Mouse (Mus musculus) heart, postnatal 0 days (tissue): ENCODE results near the gene Bmp2k. TPM values are rescaled to one million over a fixed set of nuclear protein-coding genes. Genes with fewer than 3 reads are reported as not detected.
"Not testable (repeated sequence)": the region's sequence is repeated elsewhere in the genome, so short reads cannot be mapped to it uniquely, and the experiment has no call there.

ENCODE experiments used
- ATAC-seq: fragments of 200-750 bp; cut with Nextera tagmentation; 2 replicates; pipeline ENCODE4 v1.8.0; 2017; ENCODE audit warnings: low read depth, moderate number of reproducible peaks, moderate library complexity; ENCODE audit not compliant: insufficient read depth
- DNase-seq: peaks from one replicate; pipeline ENCODE4 v3.0.0-alpha.2; 2016; ENCODE audit warnings: low spot score
- H3K27ac ChIP-seq: fragments of 300-500 bp; sonication (generic); 2 replicates; pipeline ENCODE4 v1.5.1; 2014; ENCODE audit warnings: low read depth, mild to moderate bottlenecking
- H3K27me3 ChIP-seq: fragments of 300-500 bp; sonication (generic); 2 replicates; pipeline ENCODE4 v1.6.1; 2014; ENCODE audit warnings: low read length, mixed read lengths; ENCODE audit not compliant: control insufficient read depth, insufficient read depth
- H3K36me3 ChIP-seq: fragments of 300-500 bp; sonication (generic); replicated peaks from 2 replicates; pipeline ENCODE4 v1.6.1; 2014; ENCODE audit warnings: low read length, mixed read lengths; ENCODE audit not compliant: control insufficient read depth, insufficient read depth
- H3K4me1 ChIP-seq: fragments of 300-500 bp; sonication (generic); 2 replicates; pipeline ENCODE4 v1.6.1; 2014; ENCODE audit warnings: antibody characterized with exemption; ENCODE audit not compliant: control insufficient read depth, insufficient read depth
- H3K4me2 ChIP-seq: fragments of 300-500 bp; sonication (generic); 2 replicates; pipeline ENCODE4 v1.6.1; 2014; ENCODE audit warnings: low read depth, mild to moderate bottlenecking, low read length, moderate library complexity
- H3K4me3 ChIP-seq: fragments of 300-500 bp; sonication (generic); 2 replicates; pipeline ENCODE4 v1.5.1; 2014; ENCODE audit warnings: low read depth, low read length
- H3K9ac ChIP-seq: fragments of 300-500 bp; sonication (generic); replicated peaks from 2 replicates; pipeline ENCODE4 v1.6.1; 2014; ENCODE audit warnings: low read depth, low read length, mixed read lengths
- H3K9me3 ChIP-seq: fragments of 300-500 bp; sonication (generic); replicated peaks from 2 replicates; pipeline ENCODE4 v1.6.1; 2016; ENCODE audit warnings: low read length; ENCODE audit not compliant: control insufficient read depth
- CTCF ChIP-seq: IDR thresholded peaks from 2 replicates; pipeline ENCODE4 v1.5.1; 2016; ENCODE audit warnings: antibody characterized with exemption, control low read depth, low read depth
- EP300 ChIP-seq: IDR thresholded peaks from 2 replicates; pipeline ENCODE4 v1.6.1; 2016; ENCODE audit warnings: antibody characterized with exemption, low read depth
- WGBS: fragments of 180-500 bp; shearing (Covaris S2); extraction: QIAGEN DNeasy Blood & Tissue Kit; methylation state at CpG from one replicate; pipeline ENCODE4 v1.1.7; 2014; 5-methylcytosine and 5-hydroxymethylcytosine counted together
- polyA plus RNA-seq: library from polyadenylated mRNA; unstranded; fragments of >200 nt; fragmentation: Nextera tagmentation; extraction: Ambion mirVana; gene quantifications from 2 replicates; pipeline ENCODE4 v1.2.1, GENCODE M21; 2015
- total RNA-seq: library from RNA; depleted of rRNA; stranded (reverse); fragments of >200 nt; gene quantifications from 2 replicates; pipeline ENCODE4 v1.2.3, GENCODE M21; 2014; ENCODE audit warnings: low replicate concordance

The Bmp2k gene
- total and polyA plus RNA-seq, 2 experiments from 2014 or later: 6.8 to 7.0 TPM

DNA sequence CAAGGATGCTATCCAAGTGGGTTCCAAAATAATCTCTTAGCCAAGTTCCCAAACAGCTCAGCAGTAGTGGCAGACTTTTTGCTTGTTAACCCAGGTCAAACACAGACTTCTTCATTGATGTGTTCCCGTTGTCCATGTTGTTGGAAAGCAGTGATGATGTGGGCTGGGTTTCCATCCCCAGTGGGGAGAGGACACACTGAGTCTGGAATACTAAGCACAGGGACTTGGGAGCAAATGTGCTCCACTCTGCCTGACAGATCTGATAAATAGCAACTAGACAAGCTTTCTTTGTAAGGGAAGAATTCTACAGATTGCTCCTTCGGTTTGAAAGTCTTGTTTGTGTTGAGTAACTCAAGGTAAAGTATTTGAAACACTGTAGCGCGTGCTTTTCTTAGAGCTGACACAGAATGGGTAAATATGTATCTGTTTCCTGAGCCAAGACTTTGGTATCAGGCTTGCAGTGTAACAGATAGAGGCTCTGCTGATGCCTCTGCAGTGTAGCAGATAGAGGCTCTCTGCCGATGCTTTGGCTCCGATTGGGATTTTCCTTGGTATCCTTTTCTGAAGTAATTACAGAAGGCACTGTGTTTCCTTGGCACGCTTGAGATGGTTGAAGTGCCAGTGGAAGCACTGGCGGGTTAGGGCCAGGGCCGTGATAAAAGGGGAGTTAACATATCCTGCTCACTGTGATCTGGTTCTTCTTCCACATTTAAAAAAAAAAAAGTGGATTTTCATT, 19.5 kb downstream of the Bmp2k start:
- Histone ChIP-seq H3K4me1 (peaks cover 11% of the 10 kb centered on the region), H3K27me3 (no peaks in the 10 kb centered on the region), H3K36me3 (no peaks in the 10 kb centered on the region), H3K9ac (no peak overlapping the region), H3K4me2 (no peak overlapping the region), H3K27ac (no peak overlapping the region), H3K9me3 (no peaks in the 10 kb centered on the region), H3K4me3 (no peak overlapping the region)
- 62% methylated on average over 9 of the region's 9 CpGs for WGBS
- TF ChIP-seq EP300 (no peak), CTCF (no peak)
- DNase-seq (no peak), ATAC-seq (no peak)

DNA sequence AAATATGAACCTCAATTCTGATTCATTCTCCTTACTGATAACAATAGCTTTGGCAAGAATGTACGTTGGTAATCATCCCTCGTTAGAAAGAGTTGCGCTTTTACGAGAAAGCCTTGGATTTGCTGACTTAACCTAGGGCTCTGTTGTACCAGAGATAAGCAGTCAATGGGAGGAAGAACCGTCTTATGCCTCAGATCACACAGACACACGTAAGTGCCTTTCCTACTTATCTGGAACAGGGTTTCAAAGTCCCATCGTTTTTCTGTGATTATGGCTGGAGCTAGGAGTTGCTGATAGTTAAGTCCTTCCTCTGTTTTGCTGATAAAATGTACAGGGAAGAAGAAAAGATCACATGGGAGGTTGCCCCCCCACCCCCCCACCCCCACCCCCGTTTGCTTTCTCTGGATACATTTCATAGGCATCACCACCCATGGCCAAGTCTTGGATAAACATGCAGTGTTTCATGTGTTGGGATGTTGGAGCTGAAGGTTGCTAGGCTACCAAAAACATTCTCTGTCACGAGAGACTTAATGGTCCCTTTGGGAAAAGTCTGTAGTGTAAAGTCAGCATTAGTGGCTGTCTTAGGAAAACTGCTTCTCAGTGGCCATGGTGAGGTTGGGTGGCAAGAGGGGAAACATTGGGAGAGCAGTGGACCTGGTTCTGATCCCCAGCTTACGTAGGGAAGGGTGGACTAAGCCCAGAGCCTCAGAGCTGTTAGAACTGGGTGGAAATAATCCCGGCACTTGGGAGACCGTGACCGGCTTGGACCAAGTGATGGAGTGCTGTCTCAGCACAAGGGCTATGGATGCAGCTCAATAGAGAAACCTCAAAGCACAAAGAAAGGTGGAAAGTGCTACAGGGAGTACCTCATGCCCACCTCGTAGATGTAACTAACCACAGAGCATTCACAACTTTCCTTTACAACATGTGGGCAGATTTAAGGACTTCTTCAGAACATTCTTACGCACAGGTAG, 25.1 kb downstream of the Bmp2k start:
- no peaks in the 10 kb centered on the region for H3K27me3 ChIP-seq
- H3K4me1 ChIP-seq: 0 out of 2 replicates have a peak, but pooled peaks cover 5% of the 10 kb centered on the region
- no peak for TF ChIP-seq EP300
- TF ChIP-seq CTCF: no peak
- no peaks in the 10 kb centered on the region for H3K36me3 ChIP-seq
- WGBS: 50% methylated on average over 15 of the region's 15 CpGs
- no peak overlapping the region for H3K27ac ChIP-seq
- ATAC-seq (peak; percentile 41; the same call in 1 of the 2 replicates), DNase-seq (peak; percentile 10)
- H3K4me2 ChIP-seq: no peak overlapping the region
- H3K4me3 ChIP-seq: no peak overlapping the region
- H3K9me3 ChIP-seq: no peaks in the 10 kb centered on the region
- no peak overlapping the region for H3K9ac ChIP-seq

DNA sequence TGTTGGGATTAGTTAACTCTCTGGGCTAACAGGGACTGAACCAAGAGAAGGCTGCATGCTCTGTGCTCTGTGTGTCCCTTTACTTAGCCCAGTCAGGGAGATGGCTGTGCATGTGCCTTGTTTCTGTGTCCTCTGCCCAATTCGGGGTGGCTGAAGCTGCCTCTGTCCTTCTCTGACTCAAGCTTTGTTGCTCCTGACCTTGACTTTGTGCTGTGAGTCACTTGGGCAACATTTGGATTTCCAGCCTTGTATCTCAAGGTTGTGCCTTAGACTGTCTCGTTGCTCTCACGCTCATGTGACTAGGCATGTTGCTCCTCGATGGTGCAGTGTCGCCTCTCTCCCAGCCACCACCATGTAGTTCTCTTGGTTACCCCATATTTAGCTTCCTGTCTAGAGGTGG, 27.3 kb downstream of the Bmp2k start:
- no peak for TF ChIP-seq CTCF
- TF ChIP-seq EP300: no peak
- Histone ChIP-seq H3K27ac (no peak overlapping the region), H3K9me3 (no peaks in the 10 kb centered on the region), H3K4me1 (0 out of 2 replicates have a peak, but pooled peaks cover 5% of the 10 kb centered on the region), H3K9ac (no peak overlapping the region), H3K27me3 (no peaks in the 10 kb centered on the region), H3K4me2 (no peak overlapping the region), H3K4me3 (no peak overlapping the region), H3K36me3 (0 out of 2 replicates have a peak, but pooled peaks cover 6% of the 10 kb centered on the region)
- DNase-seq (no peak), ATAC-seq (no peak)
- 80% methylated on average over 5 of the region's 5 CpGs for WGBS

DNA sequence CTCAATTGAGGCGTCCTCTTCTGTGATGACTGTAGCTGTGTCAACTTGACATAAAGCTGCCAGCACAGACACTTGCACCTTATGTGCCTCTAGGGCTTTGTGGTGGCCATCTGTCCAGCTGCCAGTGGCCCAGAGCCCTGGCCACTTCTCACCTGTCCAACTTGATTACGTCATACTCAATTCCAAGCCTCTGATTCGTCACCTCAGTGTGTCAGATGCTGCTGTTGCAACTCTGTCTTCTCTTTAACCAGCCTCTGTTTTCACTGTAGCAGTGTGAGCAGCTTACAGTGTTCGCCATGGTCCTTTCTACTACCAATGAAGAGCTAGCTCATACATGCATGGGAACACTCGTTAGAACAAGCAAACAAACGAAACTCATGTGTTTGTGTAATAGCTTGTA, 28.2 kb downstream of the Bmp2k start:
- H3K4me2 ChIP-seq: no peak overlapping the region
- H3K9me3 ChIP-seq: no peaks in the 10 kb centered on the region
- 0 out of 2 replicates have a peak, but pooled peaks cover 5% of the 10 kb centered on the region for H3K4me1 ChIP-seq
- no peak overlapping the region for H3K27ac ChIP-seq
- H3K27me3 ChIP-seq: no peaks in the 10 kb centered on the region
- no peak for TF ChIP-seq EP300
- DNase-seq (no peak), ATAC-seq (no peak)
- WGBS: 89% methylated on average over 6 of the region's 6 CpGs
- no peak overlapping the region for H3K9ac ChIP-seq
- 0 out of 2 replicates have a peak, but pooled peaks cover 6% of the 10 kb centered on the region for H3K36me3 ChIP-seq
- H3K4me3 ChIP-seq: no peak overlapping the region

GRCm38 (mm10) chr5:97028004-97028403, 30.5 kb downstream of the Bmp2k start:
- Histone ChIP-seq H3K27me3 (no peaks in the 10 kb centered on the region), H3K9ac (no peak overlapping the region), H3K4me1 (no peaks in the 10 kb centered on the region), H3K36me3 (0 out of 2 replicates have a peak, but pooled peaks cover 13% of the 10 kb centered on the region), H3K27ac (no peak overlapping the region), H3K4me3 (no peak overlapping the region), H3K9me3 (no peaks in the 10 kb centered on the region), H3K4me2 (no peak overlapping the region)
- TF ChIP-seq CTCF: no peak
- no peak for TF ChIP-seq EP300
- DNase-seq (no peak), ATAC-seq (no peak)
- 89% methylated on average over 8 of the region's 8 CpGs for WGBS

- not testable (repeated sequence) for DNase-seq, H3K9me3 ChIP-seq
- WGBS: 38% methylated on average over 1 of the region's 1 CpGs
These were observed 31.4 kb downstream of the Bmp2k start for GRCm38 (mm10) chr5:97028840-97029239.

More at GRCm38 (mm10) chr5:97028840-97029239, 31.4 kb downstream of the Bmp2k start:
- not testable (repeated sequence) for H3K9ac ChIP-seq, H3K4me3 ChIP-seq, H3K4me2 ChIP-seq, H3K4me1 ChIP-seq, H3K27me3 ChIP-seq, ATAC-seq, H3K27ac ChIP-seq
- 0 out of 2 replicates have a peak, but pooled peaks cover 18% of the 10 kb centered on the region for H3K36me3 ChIP-seq
